Mouse (Mus musculus): ENCODE results near the gene Atp6v0a4.
A peak's percentile ranks its signal among the peaks of the same experiment; 100 is the strongest.

Atp6v0a4 gene

DNA sequence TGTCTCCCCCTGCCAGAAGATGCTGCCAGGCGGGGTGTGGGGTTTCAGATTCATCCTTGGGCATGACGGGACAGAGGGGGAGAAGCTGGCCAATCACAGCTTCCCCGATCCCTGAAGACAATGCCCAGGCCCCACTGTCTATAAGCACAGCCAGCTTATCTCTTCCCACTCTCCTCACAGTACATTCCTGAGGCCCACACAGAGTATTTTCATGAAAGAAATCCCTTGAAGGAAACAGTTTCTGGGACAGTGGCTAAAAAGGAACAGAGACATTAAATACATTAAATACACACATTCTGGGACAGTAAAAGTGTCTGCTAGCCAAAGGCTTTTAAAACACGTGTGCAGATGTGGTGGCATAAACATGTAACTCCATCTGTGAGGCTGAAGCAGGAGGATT, 44.0 kb downstream of the Atp6v0a4 start:
- DNase-seq (ENCODE audit: low read depth, low spot score): no peak

DNA sequence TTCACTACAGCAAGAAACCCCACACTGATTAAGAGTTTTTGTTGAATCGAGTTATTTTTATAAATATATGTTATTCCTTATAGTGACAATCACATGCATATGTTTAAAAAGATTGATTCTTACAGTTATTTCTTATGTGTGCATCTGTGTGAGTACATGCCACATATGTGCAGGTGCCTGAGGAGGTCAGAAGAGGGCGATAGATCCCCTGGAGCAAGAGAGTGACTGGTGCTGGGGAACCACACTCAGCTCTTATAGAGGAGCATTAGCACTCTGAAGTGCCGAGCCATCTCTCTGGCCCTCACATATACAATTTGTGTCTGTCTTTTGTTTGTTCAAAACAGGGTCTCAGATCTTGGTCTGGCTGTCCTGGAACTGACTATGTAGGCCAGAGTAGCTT, 50.8 kb downstream of the Atp6v0a4 start:
- no peak for DNase-seq (ENCODE audit: low read depth, low spot score)

DNA sequence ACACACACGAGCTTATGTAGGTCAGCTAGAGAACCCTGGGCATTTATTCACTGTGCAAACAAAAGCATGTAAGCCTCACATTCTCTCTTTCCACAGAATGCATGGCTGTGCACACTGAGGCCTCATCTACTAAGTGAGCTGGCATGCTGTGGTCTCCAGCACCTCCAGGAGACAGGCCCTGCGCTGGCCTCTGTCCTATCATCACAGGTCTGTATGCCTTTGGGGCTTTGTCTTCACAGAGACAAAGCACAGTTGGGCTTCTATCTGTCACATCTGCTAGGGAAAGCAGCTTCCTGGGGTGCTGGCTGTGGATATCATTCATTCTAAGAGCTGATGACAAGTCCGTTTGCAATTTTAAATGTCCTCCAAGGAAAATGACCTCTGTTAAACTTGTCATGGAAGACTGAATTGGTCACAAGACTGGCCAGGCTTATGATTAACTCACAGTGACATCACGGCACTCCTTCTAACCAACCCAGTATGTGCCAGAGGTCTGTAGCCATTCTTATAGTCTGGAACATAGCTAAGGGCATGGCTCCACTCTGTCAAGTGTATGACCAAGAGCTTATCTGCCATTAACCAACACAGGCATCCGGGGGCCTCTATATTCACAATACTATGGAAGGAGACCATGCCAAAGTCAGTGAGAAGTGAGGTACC, 52.1 kb downstream of the Atp6v0a4 start:
- DNase-seq (ENCODE audit: low read depth, low spot score): no peak

DNA sequence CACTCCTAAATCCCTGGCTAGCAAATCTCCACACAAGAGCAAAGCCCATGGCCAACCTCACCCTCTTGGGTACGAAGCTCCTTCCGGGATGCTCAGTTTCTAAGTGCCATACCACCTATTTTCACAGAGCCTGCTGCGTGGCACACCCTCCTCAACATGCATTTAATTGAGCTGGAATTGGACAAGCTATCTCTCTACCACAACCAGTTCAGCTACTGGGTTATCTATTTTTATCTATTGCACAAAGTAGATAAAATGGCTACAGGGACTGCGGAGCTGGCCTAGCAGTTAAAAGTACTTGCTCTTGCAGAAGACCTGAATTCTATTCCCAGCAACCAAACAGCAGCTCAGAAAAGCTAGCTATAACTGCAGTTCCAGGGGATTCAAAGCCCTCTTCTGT, 53.1 kb downstream of the Atp6v0a4 start:
- no peak for DNase-seq (ENCODE audit: low read depth, low spot score)

DNA sequence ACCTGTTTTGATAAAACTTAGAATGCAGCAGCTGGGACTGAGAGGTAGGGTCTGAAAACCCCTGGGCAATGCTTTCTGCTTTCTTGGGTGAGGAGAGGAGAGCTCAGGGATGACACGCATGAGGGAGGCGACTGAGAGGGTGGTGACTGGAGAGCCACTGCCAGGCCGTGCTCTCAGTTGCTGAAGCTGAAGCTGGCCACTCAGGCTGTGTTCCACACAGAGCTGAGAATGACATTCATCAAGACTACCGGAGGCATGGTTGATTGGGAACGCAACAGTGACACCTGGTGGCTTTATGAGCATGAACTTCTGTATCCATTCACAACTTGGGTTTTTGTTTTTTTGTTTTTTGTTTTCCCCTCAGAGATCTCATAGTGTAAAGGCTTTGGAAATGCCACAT, 58.2 kb downstream of the Atp6v0a4 start:
- DNase-seq (ENCODE audit: low read depth, low spot score): peak; percentile 71

DNA sequence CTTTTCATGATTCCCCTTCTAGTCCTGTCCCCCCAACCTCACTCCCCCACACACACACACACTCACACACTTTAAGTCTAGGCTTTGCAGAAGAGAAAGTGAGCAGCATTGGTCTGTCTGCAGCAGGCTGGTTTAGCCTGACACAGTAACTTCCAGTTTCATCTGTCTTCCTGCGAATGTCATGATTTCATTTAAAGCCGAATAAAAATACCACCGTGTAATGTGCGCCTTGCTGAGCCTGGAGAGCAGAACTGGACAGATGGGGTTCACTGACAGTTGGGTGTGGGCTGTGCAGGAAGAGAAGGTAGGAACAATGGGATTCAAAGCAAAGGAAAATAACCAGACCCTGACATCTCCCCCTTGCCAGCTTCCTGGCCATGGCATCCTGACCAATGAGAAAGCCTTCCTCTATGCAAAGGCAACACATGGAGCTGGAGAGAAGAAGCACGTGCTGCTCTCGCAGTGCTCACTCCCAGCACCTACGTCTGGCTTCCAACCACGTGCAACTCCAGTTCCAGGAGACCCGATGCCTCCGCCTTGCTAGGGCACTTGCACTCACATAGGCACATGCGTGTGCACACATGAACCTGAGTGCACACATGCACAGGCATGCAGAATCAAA, 58.8 kb downstream of the Atp6v0a4 start:
- no peak for DNase-seq (ENCODE audit: low read depth, low spot score)

DNA sequence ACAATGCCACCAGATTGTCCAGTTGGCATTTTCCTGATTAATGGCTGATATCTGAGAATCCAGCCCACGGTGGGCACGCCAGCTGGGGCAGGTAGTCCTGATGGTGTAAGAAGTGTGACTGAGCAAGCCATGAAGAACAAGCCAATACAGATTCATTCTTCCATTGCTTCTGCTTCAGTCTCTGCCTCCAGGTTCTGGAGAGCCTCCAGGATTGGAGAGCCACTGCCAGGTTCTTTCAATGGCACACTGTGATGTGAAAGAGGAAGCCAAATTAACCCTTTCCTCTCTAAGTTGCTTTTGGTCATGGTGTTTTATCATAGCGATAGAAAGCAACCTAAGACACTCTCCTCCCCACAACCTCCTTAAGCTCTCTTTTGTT, 59.3 kb downstream of the Atp6v0a4 start:
- DNase-seq (ENCODE audit: low read depth, low spot score): no peak

DNA sequence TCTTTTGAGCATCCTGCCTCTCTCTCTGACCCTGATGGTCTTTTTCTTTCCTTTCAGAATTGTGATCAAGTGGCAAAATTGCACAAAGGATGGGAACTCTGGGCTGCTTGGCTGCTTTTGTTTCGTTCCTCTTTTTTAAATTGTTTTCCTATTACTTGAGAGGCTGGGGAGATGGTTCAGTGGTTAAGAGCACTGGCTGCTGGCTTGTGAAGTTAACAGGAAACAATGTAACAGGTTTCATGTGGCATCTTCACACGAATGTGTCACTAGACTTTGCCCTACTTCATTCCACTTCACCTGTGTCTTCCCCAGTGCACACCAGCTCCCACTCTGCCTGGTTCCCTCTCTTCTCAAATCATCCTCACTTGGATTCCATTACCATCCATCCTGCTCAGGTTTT, 59.8 kb downstream of the Atp6v0a4 start:
- no peak for DNase-seq (ENCODE audit: low read depth, low spot score)

DNA sequence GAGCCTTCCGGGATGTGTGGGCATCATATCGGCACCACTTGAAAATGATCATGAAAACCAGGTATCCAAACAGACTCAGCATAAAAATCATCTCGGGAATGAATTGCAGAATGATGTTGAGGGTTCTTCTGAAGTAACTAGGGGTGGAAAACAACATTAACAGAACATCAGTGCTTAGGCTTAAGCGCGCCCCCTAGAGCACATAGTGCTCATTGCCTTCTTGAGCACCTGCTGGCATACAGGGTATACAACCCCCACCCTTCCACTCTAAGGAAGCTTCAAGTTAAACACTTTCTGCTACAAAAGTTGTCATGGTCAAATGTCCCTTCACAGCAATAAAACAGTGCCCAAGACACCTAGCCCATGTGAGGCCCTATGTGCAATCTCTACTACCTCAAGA, 65.6 kb downstream of the Atp6v0a4 start:
- no peak for DNase-seq (ENCODE audit: low read depth, low spot score)

DNA sequence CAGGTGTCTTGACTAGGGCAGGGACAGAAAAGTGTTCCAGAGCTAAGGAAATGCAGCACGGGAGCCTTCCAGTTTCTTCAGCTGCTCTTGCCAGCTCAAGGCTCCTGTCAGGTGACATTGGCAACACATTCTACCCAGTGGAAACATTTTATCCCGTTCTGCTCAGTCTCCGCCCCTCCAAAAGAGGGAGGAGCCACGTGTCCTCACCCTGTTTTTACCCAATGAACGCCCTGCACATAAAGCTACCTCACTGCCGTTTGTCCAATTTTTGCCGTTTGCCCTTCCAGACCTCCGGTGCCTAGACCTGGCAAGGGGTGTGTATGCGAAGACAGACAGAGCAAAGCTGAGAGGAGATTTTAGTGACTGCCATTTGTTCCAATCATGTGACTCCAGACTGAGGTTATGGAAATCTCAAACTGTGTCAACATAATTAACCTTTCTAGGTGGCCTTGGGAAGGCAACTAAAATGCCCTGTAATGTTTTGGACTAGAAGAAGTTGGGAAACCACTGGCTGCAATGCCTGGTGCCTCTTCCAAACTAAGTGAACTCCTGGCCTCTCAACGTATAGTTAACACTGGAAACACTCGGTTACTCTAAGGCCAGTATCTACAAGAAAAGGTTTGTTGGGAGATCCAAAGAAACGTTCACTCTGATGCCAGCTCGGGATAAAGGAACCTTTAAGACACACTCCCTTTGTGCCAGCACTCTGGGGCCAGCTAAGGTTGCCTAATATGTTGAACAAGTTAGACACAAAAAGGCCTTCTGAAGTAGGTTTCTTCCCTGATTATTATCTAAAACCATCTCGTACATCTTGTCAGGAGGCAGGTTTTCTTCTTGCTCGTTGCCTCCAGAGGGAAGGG, 68.7 kb downstream of the Atp6v0a4 start:
- peak; percentile 10 for DNase-seq (ENCODE audit: low read depth, low spot score)

DNA sequence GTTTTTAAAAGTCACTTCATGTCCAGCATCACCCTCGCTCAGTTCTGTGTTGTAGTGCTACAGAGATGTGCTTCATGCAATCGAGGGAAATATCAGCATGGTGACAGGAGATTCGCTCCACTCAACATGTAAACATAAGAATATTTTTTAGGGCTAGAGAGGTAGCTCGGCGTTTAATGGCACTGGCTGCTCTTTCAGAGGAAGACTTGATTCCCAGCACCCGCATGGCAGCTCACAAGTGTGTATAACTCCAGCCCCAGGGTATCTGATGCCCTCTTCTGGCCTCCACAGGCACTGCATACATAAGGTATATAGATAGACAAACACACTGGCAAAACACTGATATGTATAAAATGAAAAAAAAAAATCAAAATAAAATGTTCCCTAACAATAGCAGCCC, 74.8 kb downstream of the Atp6v0a4 start:
- DNase-seq (ENCODE audit: low read depth, low spot score): no peak

DNA sequence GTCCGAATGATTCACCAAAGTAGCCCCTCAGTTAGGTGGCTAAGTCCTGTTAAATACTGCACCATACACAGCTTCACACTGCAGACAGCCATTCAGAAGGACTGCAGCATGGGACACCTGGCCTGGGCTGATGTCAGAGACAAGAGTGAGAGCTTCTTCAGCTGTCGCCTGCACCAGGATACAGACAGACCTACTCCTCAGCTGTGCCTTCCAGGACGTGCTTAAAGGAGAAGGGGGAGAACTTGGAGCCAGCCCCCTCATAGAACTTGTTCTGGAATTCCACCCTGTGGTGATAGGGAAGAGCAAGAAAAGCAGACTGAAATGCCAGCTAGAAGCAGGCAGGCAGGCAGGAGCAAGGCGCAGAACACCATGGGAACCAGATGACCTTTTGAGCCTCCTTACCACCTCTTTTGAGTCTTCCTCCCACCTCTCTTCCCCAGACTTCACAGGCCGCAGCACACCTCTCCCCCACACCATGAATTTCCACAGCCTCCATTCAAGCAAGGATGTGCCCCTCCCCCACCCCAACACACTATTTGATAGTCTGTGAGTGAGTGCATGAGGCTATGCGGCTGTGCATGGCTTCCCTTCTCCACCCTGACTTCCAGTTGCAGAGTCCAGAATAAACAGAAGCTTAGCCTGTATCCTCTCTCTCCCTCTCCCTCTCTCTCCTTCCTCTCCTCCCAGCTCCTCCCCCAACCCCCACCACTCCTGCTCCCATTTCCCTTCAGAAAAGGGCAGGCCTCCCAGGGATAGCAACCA, 75.4 kb downstream of the Atp6v0a4 start:
- DNase-seq (ENCODE audit: low read depth, low spot score): no peak

DNA sequence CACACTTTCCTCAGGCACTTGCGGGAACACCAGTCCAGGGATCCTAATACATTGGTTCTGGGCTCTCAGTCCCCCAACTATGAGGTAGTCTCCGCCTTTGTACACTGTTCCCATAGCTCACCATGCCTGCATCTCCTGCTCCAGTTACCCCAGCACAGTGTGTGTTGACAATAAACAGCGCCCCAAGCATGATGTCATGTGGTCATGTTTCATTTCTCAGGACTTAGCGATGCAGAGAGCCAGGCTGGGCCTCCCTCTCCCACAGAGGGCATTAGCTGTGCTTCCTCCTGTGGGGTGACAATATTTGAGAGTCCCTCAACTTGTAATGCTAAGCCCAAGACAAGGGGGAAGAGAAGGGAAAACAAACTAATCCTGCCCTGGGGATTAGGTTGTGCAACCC, 76.4 kb downstream of the Atp6v0a4 start:
- DNase-seq (ENCODE audit: low read depth, low spot score): no peak

DNA sequence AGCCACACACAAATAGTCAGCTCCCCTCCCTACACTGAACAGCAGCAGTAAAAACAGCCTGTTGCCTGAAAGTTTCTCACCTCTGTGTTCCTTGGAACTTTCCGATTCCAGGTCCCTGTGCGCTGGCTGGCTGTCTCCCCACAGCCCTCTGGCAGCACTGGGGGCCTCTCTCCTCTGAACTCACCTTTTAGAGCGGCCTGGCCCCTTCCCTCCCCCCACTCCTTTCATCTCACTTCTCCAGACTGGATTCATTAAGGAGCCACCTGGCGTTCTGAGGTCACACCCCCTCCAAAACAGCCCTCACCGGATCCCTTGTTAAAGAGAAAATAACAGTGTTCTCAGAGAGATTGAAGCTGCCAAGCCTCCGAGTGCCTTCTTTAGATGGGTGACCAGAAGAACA, 77.5 kb downstream of the Atp6v0a4 start, which contains the start of gene Svopl:
TSS of gene Svopl (minus strand) at position 159 of the 400 bp plus-strand sequence.
- DNase-seq (ENCODE audit: low read depth, low spot score): no peak

DNA sequence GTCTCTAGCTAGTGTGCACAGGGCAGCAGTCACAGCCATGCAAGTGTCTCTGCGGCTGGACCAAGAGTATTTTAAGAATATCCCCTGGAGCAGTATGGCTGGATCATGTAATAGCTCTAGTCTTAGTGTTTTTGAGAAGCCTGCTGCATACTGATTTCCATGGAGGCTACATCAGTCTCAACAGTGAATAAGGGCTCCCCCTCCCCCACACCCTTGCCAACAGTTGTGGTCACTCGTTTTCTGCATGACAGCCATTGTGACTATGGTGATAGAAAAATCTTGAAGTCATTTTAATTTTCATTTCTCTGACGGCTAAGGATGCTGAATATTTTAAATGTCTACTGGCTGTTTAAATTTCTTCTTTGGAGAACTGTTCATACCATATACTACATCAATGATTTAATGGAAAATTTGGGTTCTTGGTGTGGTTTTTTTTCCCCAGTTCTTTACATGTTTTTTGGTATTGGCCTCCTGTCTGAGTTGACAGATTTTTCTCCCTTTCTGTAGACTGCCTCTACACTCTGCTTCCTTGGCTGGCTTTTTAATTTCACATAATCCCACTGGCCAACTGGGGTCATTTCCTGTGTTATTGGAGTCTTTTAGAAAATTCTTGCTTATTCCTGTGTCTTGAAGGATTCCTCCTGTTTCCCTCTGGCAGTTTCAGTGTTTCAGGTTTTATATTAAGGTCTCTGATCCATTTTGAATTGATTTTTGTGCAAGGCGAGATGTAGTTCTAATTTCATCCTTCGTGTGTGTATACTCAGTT, 91.4 kb downstream of the Atp6v0a4 start:
- DNase-seq (ENCODE audit: low read depth, low spot score): no peak

DNA sequence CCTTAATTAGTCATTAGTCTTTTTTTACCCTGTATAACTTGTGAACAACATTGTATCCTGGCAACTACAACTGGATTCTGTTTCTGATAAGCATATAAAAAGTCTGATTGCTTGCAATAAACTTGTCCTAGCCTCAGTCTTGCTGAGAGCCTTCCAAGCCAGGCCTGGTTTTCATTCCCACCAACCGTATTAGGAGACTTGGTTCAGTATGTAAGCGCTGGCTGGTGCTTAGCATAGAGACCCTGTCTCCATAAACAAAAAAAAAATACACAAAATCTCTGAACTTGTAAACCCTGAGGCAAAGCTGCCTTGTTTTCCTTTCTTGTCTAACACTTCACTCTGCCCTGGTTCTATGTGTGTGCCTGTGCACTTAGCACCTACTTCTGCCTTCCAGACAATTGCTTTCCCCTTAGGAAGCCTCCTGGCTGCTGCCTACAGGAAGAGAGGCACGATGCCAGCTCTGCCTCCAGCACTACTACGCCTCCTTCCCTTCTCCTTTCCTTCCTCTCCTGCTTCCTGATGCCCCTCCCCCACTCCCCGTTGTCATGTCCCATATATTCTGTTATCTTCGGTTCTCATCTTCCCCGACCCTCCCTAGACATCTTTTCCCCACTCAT, 92.4 kb downstream of the Atp6v0a4 start:
- no peak for DNase-seq (ENCODE audit: low read depth, low spot score)

DNA sequence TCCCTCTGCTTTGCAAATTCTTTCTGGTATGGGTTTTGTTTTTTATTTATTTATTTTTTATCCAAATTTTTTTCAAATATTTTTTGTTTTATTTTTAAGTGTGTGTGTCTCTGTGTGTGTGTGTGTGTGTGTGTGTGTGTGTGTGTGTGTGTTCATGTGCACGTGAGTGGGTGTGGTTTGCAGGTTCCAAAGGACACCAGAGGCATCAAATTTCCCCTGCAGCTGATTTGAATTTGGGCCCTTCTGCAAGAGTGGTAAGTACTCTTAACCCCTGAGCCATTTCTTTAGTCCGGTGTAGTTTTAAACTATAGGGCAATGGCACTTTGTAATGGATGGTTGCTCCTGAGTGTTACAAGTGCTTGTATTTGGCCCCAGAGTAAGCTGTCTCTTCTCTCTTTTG, 96.2 kb downstream of the Atp6v0a4 start:
- no peak for DNase-seq (ENCODE audit: low read depth, low spot score)

DNA sequence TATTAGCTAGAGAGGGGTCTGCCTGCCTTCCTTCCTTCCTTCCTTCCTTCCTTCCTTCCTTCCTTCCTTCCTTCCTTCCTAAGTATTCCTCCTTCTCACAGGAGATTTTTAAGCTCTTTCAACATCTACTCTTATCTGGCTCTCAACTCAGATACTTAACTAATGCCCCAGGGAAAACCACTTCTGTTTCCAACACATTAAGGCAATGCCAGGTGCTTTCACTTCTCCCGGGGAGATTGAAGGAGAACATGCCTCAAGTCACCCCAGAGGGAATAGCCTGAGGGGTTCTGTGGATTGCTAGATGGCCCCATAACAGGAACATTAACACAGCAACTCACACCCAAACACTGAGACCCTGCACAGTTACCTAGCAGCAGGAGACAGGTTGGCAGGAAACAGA, 96.6 kb downstream of the Atp6v0a4 start:
- DNase-seq (ENCODE audit: low read depth, low spot score): no peak

DNA sequence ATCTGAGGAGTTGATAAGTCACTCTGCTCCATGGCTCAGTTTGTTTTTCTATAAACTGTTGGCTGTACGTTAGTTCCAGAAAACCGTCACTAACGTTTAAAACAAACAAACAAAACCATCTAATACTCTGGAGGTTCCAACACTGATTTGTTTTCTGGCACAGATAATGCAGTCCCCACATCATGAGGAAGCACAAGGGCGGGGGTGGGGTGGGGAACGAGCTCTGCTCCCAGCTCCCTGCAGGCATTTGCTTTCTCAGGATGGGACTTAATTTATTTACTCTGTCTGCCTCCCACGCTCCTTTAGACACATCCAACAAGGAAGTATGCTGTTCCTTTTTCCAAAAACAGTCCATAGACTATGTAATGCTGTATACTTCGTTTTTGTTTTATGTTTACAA, 101.1 kb downstream of the Atp6v0a4 start:
- DNase-seq (ENCODE audit: low read depth, low spot score): no peak

DNA sequence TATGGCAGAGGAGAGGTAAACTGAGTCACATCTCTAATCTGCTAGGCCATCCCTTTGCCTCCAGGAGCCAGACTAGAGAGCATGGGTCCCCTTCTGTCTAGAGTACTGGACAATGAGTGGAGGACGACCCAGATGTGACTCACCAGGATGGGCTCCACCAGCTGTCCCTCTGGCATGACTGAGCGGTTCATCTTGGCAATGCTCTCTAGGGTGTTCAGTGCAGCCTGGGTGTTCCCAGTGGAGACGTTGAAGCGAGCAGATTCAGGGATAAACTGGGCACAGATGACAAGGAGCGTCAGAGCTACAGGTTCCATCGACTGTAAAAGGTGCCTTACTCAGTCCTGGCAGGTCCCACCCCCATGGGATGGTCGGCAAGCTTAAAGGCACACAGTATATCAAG, 103.0 kb downstream of the Atp6v0a4 start:
- DNase-seq (ENCODE audit: low read depth, low spot score): no peak

DNA sequence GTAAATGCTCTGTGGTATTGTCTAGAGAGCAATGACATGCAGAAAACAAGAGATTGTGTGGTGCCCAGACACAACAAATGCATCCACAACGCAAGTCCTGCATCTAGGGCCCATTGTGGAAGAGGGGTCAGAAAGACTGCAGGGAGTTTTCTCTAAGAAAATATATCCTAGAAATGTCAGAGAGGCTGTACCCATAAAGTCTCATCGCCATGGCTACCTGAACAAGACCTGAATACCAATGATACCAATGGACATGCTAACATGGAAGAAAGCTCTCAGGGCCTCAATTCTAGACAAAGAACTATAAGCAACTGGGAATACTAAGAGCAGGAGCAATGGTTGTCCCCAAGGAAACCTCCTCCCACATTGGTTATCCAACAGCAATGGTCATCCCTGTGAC, 111.6 kb downstream of the Atp6v0a4 start:
- DNase-seq (ENCODE audit: low read depth, low spot score): no peak

Measured in CD4-positive helper T cell, adult 2 months (primary cell).